Mouse (Mus musculus) lung, embryonic 15.5 days (tissue): Measurements from ENCODE around the gene Dact3. TPM values are rescaled to one million over a fixed set of nuclear protein-coding genes. Genes with fewer than 3 reads are reported as not detected.

Experiments used
- ATAC-seq: fragments of 200-750 bp; cut with Nextera tagmentation; 2 replicates; pipeline ENCODE4 v1.8.0; 2017; ENCODE audit warnings: moderate number of reproducible peaks, borderline replicate concordance; ENCODE audit not compliant: low FRiP score, low TSS enrichment; ENCODE audit errors: extremely low read depth
- H3K27ac ChIP-seq: fragments of 300-500 bp; sonication (generic); 2 replicates; pipeline ENCODE4 v1.5.1; 2015; ENCODE audit warnings: moderate library complexity, mild to moderate bottlenecking, inconsistent platforms
- H3K27me3 ChIP-seq: fragments of 300-500 bp; sonication (generic); 2 replicates; pipeline ENCODE4 v1.6.1; 2015; ENCODE audit warnings: inconsistent platforms
- H3K36me3 ChIP-seq: fragments of 300-500 bp; sonication (generic); 2 replicates; pipeline ENCODE4 v1.6.1; 2015; ENCODE audit warnings: inconsistent platforms
- H3K4me1 ChIP-seq: fragments of 300-500 bp; sonication (generic); 2 replicates; pipeline ENCODE4 v1.6.1; 2015; ENCODE audit warnings: inconsistent platforms
- H3K4me2 ChIP-seq: fragments of 300-500 bp; sonication (generic); 2 replicates; pipeline ENCODE4 v1.6.1; 2015; ENCODE audit warnings: inconsistent platforms, mild to moderate bottlenecking, moderate library complexity
- H3K4me3 ChIP-seq: fragments of 300-500 bp; sonication (generic); 2 replicates; pipeline ENCODE4 v1.5.1; 2015; ENCODE audit warnings: mild to moderate bottlenecking, inconsistent platforms
- H3K9ac ChIP-seq: fragments of 300-500 bp; sonication (generic); 2 replicates; pipeline ENCODE4 v1.6.1; 2015; ENCODE audit warnings: inconsistent platforms
- H3K9me3 ChIP-seq: fragments of 300-500 bp; sonication (generic); 2 replicates; pipeline ENCODE4 v1.6.1; 2016; ENCODE audit warnings: inconsistent platforms
- WGBS: fragments of 180-500 bp; shearing (Covaris S2); methylation state at CpG from one replicate; pipeline ENCODE4 v1.1.7; 2015; 5-methylcytosine and 5-hydroxymethylcytosine counted together
- polyA plus RNA-seq: library from polyadenylated mRNA; unstranded; fragments of >200 nt; fragmentation: Nextera tagmentation; extraction: Ambion mirVana; gene quantifications from 2 replicates; pipeline ENCODE4 v1.2.1, GENCODE M21; 2015

Dact3 gene
- polyA plus RNA-seq, 1 experiment from 2014 or later: 3.5 TPM

DNA sequence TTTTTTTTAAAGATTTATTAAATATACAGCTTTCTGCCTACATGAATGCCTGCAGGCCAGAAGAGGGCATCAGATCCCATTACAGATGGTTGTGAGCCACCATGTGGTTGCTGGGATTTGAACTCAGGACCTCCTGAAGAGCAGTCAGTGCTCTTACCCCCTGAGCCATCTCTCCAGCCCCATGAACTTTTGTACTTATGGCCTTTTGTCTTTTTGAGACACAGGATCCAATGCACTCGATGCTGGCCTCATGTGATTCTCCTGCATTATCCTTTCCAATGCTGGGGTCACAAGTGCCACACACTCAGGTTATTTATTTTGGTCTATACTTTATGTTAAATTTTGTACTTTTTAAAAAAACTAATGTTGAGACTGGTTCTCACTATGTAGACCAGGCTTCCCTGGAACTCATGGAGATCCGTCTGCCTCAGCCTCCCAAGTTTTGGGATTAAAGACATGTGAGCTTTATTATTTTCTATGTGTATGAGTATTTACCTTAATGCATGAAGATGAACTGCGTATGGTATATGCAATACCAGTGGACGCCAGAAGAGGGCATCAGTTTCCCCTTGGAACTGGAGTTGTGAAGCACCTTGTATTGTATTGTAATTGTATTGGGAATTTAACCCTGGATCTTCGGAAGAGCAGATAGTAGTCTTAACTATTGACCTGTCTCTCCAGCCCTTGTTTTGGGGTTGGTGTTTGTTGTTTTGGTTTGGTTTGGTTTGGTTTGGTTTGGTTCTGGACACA is 15.0 kb upstream of the Dact3 start:
- H3K27me3 ChIP-seq: no peaks in the 10 kb centered on the region
- peaks cover 55% of the 10 kb centered on the region for H3K36me3 ChIP-seq
- H3K4me1 ChIP-seq: no peaks in the 10 kb centered on the region
- no peak overlapping the region for H3K4me3 ChIP-seq
- whole genome bisulfite sequencing: 32% methylated on average over 5 of the region's 5 CpGs
- no peak for ATAC-seq
- H3K9ac ChIP-seq: no peak overlapping the region
- H3K4me2 ChIP-seq: no peak overlapping the region
- no peaks in the 10 kb centered on the region for H3K9me3 ChIP-seq
- no peak overlapping the region for H3K27ac ChIP-seq

DNA sequence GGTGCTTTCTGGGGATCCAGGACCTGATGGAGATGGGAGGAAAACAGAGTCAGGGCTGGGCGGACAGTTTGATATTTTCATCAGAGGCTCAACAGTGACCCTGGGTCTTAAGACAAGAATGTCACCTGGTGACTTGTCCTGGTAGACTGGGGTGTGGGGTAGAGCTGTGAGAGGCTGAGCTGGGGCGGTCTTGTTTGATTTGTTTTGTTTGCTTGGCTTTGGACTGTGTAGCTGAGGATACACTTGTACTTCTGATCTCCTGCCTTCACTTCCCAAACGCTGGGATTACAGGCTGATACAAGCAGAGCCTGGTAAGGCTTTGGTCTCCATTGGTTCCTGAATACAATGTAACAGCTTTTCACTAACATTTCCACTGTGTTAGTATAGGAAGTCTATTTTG is 7.6 kb upstream of the Dact3 start:
- H3K9me3 ChIP-seq: no peaks in the 10 kb centered on the region
- H3K36me3 ChIP-seq: peaks cover 49% of the 10 kb centered on the region
- H3K4me2 ChIP-seq: no peak overlapping the region
- no peaks in the 10 kb centered on the region for H3K27me3 ChIP-seq
- no peak overlapping the region for H3K4me3 ChIP-seq
- 58% methylated on average over 3 of the region's 3 CpGs for WGBS
- ATAC-seq: no peak
- peak overlapping the region; percentile 24; the same call in 1 of the 2 replicates for H3K27ac ChIP-seq
- no peaks in the 10 kb centered on the region for H3K4me1 ChIP-seq
- H3K9ac ChIP-seq: no peak overlapping the region

DNA sequence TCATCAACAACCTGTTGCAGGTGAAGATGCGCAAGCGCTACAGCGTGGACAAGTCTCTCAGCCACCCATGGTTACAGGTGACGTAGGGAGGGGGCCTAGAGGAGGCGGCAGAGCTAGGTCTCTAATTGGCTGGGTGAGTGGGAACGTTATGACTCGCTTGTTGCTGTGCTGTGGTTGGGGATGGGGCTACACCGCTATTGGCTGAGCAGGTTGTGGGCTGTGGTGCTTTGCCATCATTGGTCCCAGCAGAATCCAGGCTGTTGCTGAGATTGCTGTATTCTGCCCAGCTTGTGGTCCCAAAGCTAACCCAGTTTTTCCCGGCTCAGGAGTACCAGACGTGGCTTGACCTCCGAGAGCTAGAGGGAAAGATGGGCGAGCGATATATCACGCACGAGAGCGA is 5.6 kb upstream of the Dact3 start:
- ATAC-seq: peak; percentile 68; the same call in 1 of the 2 replicates

DNA sequence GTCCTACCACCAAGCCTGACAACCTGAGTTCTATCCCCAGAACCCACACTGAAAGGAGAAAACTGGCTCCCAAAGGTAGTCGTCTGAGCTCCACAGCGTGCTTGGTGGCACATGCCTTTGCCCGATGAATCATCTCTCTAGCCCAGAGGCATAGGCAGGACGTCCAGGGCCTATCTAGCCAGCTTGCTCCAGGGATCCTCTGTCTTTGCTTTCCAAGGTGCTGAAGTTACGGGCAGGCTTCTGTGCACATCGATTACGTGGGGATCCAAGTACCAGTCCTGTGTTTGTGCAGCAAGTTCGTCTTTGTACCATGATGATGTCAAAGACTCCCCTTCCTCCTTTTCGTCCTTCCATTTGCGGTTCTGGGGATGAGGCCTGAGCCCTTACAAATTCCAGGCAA is 3.5 kb upstream of the Dact3 start:
- Histone ChIP-seq H3K36me3 (peaks cover 26% of the 10 kb centered on the region), H3K27me3 (no peaks in the 10 kb centered on the region), H3K27ac (no peak overlapping the region), H3K4me1 (peaks cover 14% of the 10 kb centered on the region), H3K9ac (no peak overlapping the region), H3K4me3 (no peak overlapping the region), H3K4me2 (no peak overlapping the region), H3K9me3 (no peaks in the 10 kb centered on the region)
- ATAC-seq: no peak
- WGBS: 78% methylated on average over 10 of the region's 10 CpGs

More for the DNA sequence above, 5.6 kb upstream of the Dact3 start:
- no peak overlapping the region for H3K27ac ChIP-seq
- no peak overlapping the region for H3K4me2 ChIP-seq
- no peak overlapping the region for H3K4me3 ChIP-seq
- 36% methylated on average over 16 of the region's 16 CpGs for WGBS
- no peaks in the 10 kb centered on the region for H3K27me3 ChIP-seq
- H3K9me3 ChIP-seq: no peaks in the 10 kb centered on the region
- peaks cover 41% of the 10 kb centered on the region for H3K36me3 ChIP-seq
- peaks cover 5% of the 10 kb centered on the region for H3K4me1 ChIP-seq
- H3K9ac ChIP-seq: no peak overlapping the region

DNA sequence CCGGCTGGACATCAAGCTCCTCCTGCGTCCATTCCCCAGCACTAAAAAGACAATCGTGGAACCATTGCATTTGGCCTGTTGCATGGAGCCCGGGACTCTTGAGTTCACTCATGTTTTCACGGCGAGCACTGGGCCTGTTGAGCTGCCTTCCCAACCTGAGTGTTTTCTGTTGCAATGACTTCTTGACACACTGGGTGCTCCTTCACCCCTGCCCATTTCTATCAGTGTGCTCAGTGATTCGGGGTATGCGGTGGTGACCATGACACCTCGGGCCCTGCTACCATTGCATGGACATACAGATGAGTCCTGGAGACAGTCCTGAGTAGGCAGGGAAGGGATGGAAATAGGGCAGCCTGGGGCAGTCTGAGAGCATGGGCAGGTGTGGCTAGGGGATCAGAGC is 2.6 kb upstream of the Dact3 start:
- peaks cover 22% of the 10 kb centered on the region for H3K4me1 ChIP-seq
- no peak for ATAC-seq
- H3K36me3 ChIP-seq: peaks cover 22% of the 10 kb centered on the region
- 92% methylated on average over 9 of the region's 9 CpGs for WGBS
- H3K27me3 ChIP-seq: no peaks in the 10 kb centered on the region
- H3K27ac ChIP-seq: no peak overlapping the region
- no peak overlapping the region for H3K4me3 ChIP-seq
- H3K9me3 ChIP-seq: no peaks in the 10 kb centered on the region
- no peak overlapping the region for H3K4me2 ChIP-seq
- H3K9ac ChIP-seq: no peak overlapping the region

DNA sequence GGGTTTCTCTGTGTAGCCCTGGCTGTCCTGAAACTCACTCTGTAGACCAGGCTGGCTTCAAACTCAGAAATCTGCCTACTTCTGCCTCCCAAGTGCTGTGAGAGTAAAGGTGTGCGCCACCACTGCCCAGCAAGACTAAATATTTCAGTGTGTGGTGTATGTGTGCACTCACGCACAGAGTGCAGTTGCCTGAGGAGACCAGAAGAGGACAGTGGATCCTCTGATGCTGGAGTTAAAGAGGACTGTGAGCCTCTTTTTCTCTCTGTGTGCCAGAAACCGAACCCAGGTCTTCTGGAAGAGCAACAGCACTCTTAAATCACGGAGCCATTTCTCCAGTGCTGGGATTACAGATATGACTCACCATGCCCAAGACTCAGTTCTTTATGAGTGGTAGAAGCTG is 1.7 kb upstream of the Dact3 start:
- Histone ChIP-seq H3K36me3 (peaks cover 17% of the 10 kb centered on the region), H3K9me3 (no peaks in the 10 kb centered on the region), H3K9ac (no peak overlapping the region), H3K27ac (no peak overlapping the region), H3K4me1 (peaks cover 22% of the 10 kb centered on the region), H3K27me3 (no peaks in the 10 kb centered on the region), H3K4me2 (no peak overlapping the region), H3K4me3 (no peak overlapping the region)
- no peak for ATAC-seq
- WGBS: 95% methylated on average over 4 of the region's 4 CpGs

DNA sequence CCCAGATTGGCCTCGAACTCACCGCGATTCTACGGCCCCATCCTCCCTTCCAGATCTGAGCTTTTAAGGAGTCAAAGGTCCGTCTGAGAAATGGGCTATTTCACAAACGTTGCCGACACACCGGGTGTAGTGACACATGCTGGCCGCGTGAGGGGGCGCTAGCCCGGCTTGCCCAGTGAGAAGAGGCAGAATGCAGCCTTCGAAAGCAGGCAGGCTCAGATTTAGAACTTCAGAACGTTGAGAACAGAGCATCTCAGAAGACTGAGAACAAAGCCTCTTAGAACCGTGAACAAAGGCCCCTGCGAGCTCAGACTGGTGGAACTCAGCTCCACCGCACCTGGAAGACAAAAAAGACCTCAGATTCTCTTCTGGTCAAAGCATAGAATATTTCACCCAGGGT is 927 bp upstream of the Dact3 start:
- Histone ChIP-seq H3K9ac (peak overlapping the region; percentile 14), H3K4me1 (peaks cover 24% of the 10 kb centered on the region), H3K36me3 (peaks cover 11% of the 10 kb centered on the region), H3K4me2 (peak overlapping the region; percentile 54), H3K27ac (peak overlapping the region; percentile 93), H3K27me3 (no peaks in the 10 kb centered on the region), H3K9me3 (no peaks in the 10 kb centered on the region), H3K4me3 (peak overlapping the region; percentile 32)
- 3% methylated on average over 17 of the region's 17 CpGs for WGBS
- peak; percentile 20; the same call in 1 of the 2 replicates for ATAC-seq

DNA sequence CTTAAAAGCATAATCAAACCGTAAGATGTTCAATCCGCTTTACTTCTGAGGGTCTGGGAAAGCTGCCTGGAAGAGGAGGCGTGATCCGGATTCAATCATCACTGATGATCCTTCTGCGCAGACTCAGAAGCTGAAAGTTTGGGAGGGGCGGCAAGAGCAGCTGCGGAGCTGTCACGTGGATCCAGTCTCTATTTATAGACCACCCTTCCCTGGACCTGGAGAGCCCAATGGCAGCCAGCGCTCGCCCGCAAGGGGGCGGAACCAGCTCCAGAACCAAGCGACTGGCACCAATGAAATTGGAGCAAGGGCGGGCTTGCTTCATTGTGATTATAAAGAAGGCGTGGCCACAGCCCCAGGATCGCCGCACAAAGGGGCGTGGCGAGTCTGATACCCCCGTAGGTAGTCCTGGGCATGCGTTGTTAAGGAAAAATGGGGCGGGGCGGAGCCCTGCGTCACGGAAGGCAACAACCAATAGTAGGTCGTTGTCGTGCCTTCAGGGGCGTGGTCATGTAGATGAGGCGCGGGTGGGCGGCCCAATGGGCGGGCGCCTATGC is 284 bp upstream of the Dact3 start:
- Histone ChIP-seq H3K36me3 (peaks cover 7% of the 10 kb centered on the region; the same call in 1 of the 2 replicates), H3K4me2 (peak overlapping the region; percentile 92), H3K9me3 (no peaks in the 10 kb centered on the region), H3K4me3 (peak overlapping the region; percentile 77), H3K27ac (peak overlapping the region; percentile 93), H3K27me3 (no peaks in the 10 kb centered on the region), H3K4me1 (peaks cover 30% of the 10 kb centered on the region), H3K9ac (peak overlapping the region; percentile 14; the same call in 1 of the 2 replicates)
- ATAC-seq: peak; percentile 95
- WGBS: under 1% methylated on average over 33 of the region's 33 CpGs

DNA sequence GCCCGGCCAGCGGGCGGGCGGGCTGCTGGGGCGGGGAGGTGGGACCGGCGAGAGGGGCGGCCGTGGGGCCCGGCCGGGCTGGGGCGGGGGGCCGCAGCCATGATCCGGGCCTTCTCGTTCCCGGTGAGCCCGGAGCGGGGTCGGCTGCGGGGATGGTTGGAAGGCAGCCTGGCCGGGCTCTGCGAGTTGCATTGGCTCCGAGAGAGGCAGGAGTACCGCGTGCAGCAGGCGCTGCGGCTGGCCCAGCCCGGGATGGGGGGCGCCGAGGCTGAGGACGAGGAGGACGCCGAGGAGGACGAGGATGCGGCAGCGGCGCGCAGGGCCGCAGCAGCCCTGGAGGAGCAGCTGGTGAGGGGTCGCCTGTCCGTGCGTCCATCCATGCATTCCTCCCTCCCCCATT is 209 bp downstream of the Dact3 start:
- H3K9me3 ChIP-seq: no peaks in the 10 kb centered on the region
- ATAC-seq: no peak

DNA sequence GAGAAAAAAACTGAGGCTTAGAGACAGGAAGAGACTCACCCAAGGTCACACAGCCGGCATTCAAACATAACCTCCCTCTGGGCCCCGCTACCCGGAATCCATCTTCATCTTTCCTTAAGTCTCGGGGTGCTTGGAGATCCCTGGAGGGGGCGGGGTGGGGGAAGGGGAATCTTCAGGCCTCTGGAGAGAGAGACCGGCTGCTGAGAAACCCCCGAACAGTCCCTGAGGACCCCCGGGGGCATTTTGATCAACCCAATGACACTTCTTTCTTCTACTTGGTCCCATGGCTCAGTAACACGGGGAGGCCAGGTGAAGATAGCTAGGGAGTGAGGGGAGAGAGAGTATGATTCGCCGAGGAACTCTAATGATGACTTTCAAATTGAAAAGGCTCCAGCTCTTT is 889 bp downstream of the Dact3 start:
- peak overlapping the region; percentile 74 for H3K9ac ChIP-seq
- no peaks in the 10 kb centered on the region for H3K9me3 ChIP-seq
- 8% methylated on average over 11 of the region's 11 CpGs for WGBS
- peaks cover 42% of the 10 kb centered on the region for H3K4me1 ChIP-seq
- H3K4me3 ChIP-seq: peak overlapping the region; percentile 77
- peak overlapping the region; percentile 73 for H3K27ac ChIP-seq
- H3K4me2 ChIP-seq: peak overlapping the region; percentile 92
- H3K27me3 ChIP-seq: no peaks in the 10 kb centered on the region
- H3K36me3 ChIP-seq: peaks cover 4% of the 10 kb centered on the region; the same call in 1 of the 2 replicates
- ATAC-seq: no peak

More for the DNA sequence above, 209 bp downstream of the Dact3 start:
- H3K27me3 ChIP-seq: no peaks in the 10 kb centered on the region
- H3K36me3 ChIP-seq: peaks cover 4% of the 10 kb centered on the region; the same call in 1 of the 2 replicates
- H3K9ac ChIP-seq: peak overlapping the region; percentile 74
- under 1% methylated on average over 31 of the region's 42 CpGs for WGBS
- H3K27ac ChIP-seq: peak overlapping the region; percentile 73
- H3K4me2 ChIP-seq: peak overlapping the region; percentile 92
- H3K4me3 ChIP-seq: peak overlapping the region; percentile 77
- peaks cover 35% of the 10 kb centered on the region for H3K4me1 ChIP-seq

DNA sequence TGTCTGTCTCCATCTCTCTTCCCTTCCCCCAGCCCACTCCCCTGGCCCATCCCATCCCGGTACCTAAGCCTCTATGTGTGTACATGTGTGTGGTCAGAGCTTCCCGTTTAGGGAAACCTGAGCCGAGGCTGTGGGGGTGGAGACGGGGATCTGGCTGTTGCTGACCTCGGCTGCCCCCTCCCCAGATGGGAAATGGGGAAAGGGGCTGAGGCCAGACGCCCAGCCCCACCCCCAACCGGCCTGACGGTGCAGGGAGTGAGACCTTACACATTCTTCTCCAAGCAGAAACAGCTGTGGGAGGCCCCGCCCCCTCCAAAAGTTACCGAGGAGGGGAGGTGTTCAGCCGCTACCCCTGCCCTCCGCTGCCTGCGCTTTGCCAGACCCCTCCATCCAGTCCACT is 1.5 kb downstream of the Dact3 start:
- peak overlapping the region; percentile 92 for H3K4me2 ChIP-seq
- peaks cover 43% of the 10 kb centered on the region for H3K4me1 ChIP-seq
- H3K27me3 ChIP-seq: no peaks in the 10 kb centered on the region
- H3K4me3 ChIP-seq: peak overlapping the region; percentile 77
- no peak for ATAC-seq
- no peaks in the 10 kb centered on the region for H3K9me3 ChIP-seq
- peak overlapping the region; percentile 74 for H3K9ac ChIP-seq
- peak overlapping the region; percentile 73 for H3K27ac ChIP-seq
- 6% methylated on average over 13 of the region's 13 CpGs for WGBS
- 0 out of 2 replicates have a peak, but pooled peaks cover 3% of the 10 kb centered on the region for H3K36me3 ChIP-seq

DNA sequence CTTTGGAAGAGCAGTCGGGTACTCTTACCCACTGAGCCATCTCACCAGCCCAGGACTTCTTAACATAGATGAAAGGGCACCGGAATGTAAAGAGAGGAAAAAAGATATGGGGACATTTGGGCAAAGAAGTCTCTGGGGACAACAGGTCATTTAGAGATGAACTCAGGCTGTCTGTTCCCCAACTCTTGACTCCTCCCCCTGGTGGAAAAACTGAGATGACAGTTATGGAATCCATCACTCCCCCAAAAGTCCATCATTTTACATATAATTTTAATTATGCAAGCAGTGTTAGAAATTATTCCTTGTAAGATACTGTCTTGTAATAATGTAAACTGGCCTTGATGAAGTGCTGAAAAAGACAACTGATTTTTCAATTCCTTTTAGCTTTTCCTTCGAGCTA is 2.6 kb downstream of the Dact3 start:
- whole genome bisulfite sequencing: 69% methylated on average over 3 of the region's 3 CpGs
- Histone ChIP-seq H3K27me3 (no peaks in the 10 kb centered on the region), H3K4me2 (no peak overlapping the region), H3K27ac (0 out of 2 replicates have a peak overlapping the region, but pooled peaks have one; percentile 73), H3K4me3 (no peak overlapping the region), H3K9ac (no peak overlapping the region), H3K9me3 (no peaks in the 10 kb centered on the region), H3K4me1 (peaks cover 44% of the 10 kb centered on the region), H3K36me3 (peaks cover 3% of the 10 kb centered on the region; the same call in 1 of the 2 replicates)
- no peak for ATAC-seq
